Mouse (Mus musculus) spleen, adult 2 months (tissue): ENCODE data around the gene Shisa8. TPM values are rescaled to one million over a fixed set of nuclear protein-coding genes. Genes with fewer than 3 reads are reported as not detected.
A peak's percentile ranks its signal among the peaks of the same experiment; 100 is the strongest.

Experiments used
- DNase-seq, 2 experiments: peaks; one replicate each; pipeline versions ENCODE4 v3.0.0 to v3.0.0-alpha.2; 2012 to 2021; ENCODE audit warnings: low spot score in 2 of 2, low read depth in 1 of 2
- H3K27ac ChIP-seq: fragments of 200-500 bp; 2 replicates; pipeline ENCODE4 v1.5.1; 2012; ENCODE audit warnings: low read length, inconsistent platforms; ENCODE audit not compliant: insufficient read depth
- H3K27me3 ChIP-seq: fragments of 200-500 bp; 2 replicates; pipeline ENCODE4 v1.6.1; 2012; ENCODE audit warnings: mild to moderate bottlenecking, moderate library complexity, low read length, inconsistent platforms; ENCODE audit not compliant: control insufficient read depth, insufficient read depth
- H3K36me3 ChIP-seq: fragments of 200-500 bp; 2 replicates; pipeline ENCODE4 v1.6.1; 2012; ENCODE audit warnings: mild to moderate bottlenecking, low read length, inconsistent platforms; ENCODE audit not compliant: control insufficient read depth, insufficient read depth
- H3K4me1 ChIP-seq: fragments of 200-500 bp; 2 replicates; pipeline ENCODE4 v1.6.1; 2011; ENCODE audit warnings: inconsistent platforms; ENCODE audit not compliant: control insufficient read depth, insufficient read depth, insufficient read length
- H3K4me3 ChIP-seq: fragments of 200-500 bp; 2 replicates; pipeline ENCODE4 v1.5.1; 2011; ENCODE audit warnings: mild to moderate bottlenecking, inconsistent platforms; ENCODE audit not compliant: insufficient read depth, insufficient read length; ENCODE audit errors: extremely low read depth
- CTCF ChIP-seq: fragments of 200-500 bp; IDR thresholded peaks from 2 replicates; pipeline ENCODE4 v1.5.1; 2011; ENCODE audit warnings: mild to moderate bottlenecking, inconsistent platforms; ENCODE audit not compliant: insufficient read depth, insufficient read length, insufficient replicate concordance; ENCODE audit errors: extremely low read depth
- POLR2A ChIP-seq: fragments of 200-500 bp; IDR thresholded peaks from 2 replicates; pipeline ENCODE4 v1.6.1; 2011; ENCODE audit warnings: low read depth, low read length, inconsistent platforms
- WGBS: fragments of 180-500 bp; shearing (Covaris S2); methylation state at CpG from one replicate; pipeline ENCODE4 v1.1.7; 2018; 5-methylcytosine and 5-hydroxymethylcytosine counted together
- polyA plus RNA-seq: library from polyadenylated mRNA; depleted of rRNA; stranded (reverse); fragments of >200 nt; gene quantifications from 2 replicates; pipeline ENCODE4 v1.2.3, GENCODE M21; 2012

The Shisa8 gene
- polyA plus RNA-seq, 1 experiment, result 5.4 TPM

GRCm38 (mm10) chr15:82223657-82224601 is 11.3 kb upstream of the Shisa8 start, which contains the start of gene Tnfrsf13c:
Tnfrsf13c (minus strand) TSS chr15:82224369.
- peak; percentile 55 to 94 for DNase-seq

GRCm38 (mm10) chr15:82223251-82223650 is 10.6 kb upstream of the Shisa8 start:
- TF ChIP-seq POLR2A, result peak; percentile 47
- TF ChIP-seq CTCF, result no peak
- DNase-seq, result no peak
- peaks cover 5% of the 10 kb centered on the region; the same call in 1 of the 2 replicates for H3K36me3 ChIP-seq
- peaks cover 49% of the 10 kb centered on the region; the same call in 1 of the 2 replicates for H3K4me1 ChIP-seq
- peak overlapping the region; percentile 67 for H3K4me3 ChIP-seq
- 22% methylated on average over 7 of the region's 7 CpGs for WGBS
- no peaks in the 10 kb centered on the region for H3K27me3 ChIP-seq
- H3K27ac ChIP-seq, result peak overlapping the region; percentile 84

More at GRCm38 (mm10) chr15:82223657-82224601, 11.3 kb upstream of the Shisa8 start, which contains the start of gene Tnfrsf13c:
- TF ChIP-seq POLR2A (peak; percentile 94), CTCF (no peak)
- Histone ChIP-seq H3K36me3 (peaks cover 5% of the 10 kb centered on the region; the same call in 1 of the 2 replicates), H3K4me1 (peaks cover 45% of the 10 kb centered on the region; the same call in 1 of the 2 replicates), H3K27me3 (no peaks in the 10 kb centered on the region), H3K27ac (peak within 1 kb of the TSS; percentile 84), H3K4me3 (peak within 1 kb of the TSS; percentile 67)
- WGBS, result 1% methylated on average over 42 of the region's 44 CpGs

- peak; percentile 21; the same call in 1 of the 2 replicates for TF ChIP-seq CTCF
- no peak for TF ChIP-seq POLR2A
- peak overlapping the region; percentile 1; the same call in 1 of the 2 replicates for H3K4me3 ChIP-seq
- WGBS, result 76% methylated on average over 14 of the region's 14 CpGs
- H3K36me3 ChIP-seq, result peaks cover 5% of the 10 kb centered on the region; the same call in 1 of the 2 replicates
- no peaks in the 10 kb centered on the region for H3K27me3 ChIP-seq
- H3K27ac ChIP-seq, result peak overlapping the region; percentile 69
- no peak for DNase-seq
- peaks cover 56% of the 10 kb centered on the region; the same call in 1 of the 2 replicates for H3K4me1 ChIP-seq
Measured at GRCm38 (mm10) chr15:82221104-82221860, 8.7 kb upstream of the Shisa8 start.

- H3K27ac ChIP-seq, result peak overlapping the region; percentile 78
- TF ChIP-seq CTCF (no peak), POLR2A (no peak)
- H3K4me3 ChIP-seq, result no peak overlapping the region
- peaks cover 5% of the 10 kb centered on the region; the same call in 1 of the 2 replicates for H3K36me3 ChIP-seq
- no peaks in the 10 kb centered on the region for H3K27me3 ChIP-seq
- DNase-seq, result no peak
- H3K4me1 ChIP-seq, result peaks cover 48% of the 10 kb centered on the region
- WGBS, result 65% methylated on average over 11 of the region's 12 CpGs
Measured at GRCm38 (mm10) chr15:82220003-82220675, 7.5 kb upstream of the Shisa8 start.

GRCm38 (mm10) chr15:82218778-82219666 is 6.4 kb upstream of the Shisa8 start:
- H3K27ac ChIP-seq, result peak overlapping the region; percentile 78
- H3K36me3 ChIP-seq, result peaks cover 5% of the 10 kb centered on the region; the same call in 1 of the 2 replicates
- peak; percentile 65 to 84 for DNase-seq
- H3K27me3 ChIP-seq, result no peaks in the 10 kb centered on the region
- WGBS, result 18% methylated on average over 26 of the region's 26 CpGs
- H3K4me1 ChIP-seq, result peaks cover 40% of the 10 kb centered on the region
- no peak for TF ChIP-seq CTCF
- TF ChIP-seq POLR2A, result no peak
- peak overlapping the region; percentile 16; the same call in 1 of the 2 replicates for H3K4me3 ChIP-seq

GRCm38 (mm10) chr15:82217980-82218379 is 5.4 kb upstream of the Shisa8 start:
- Histone ChIP-seq H3K4me1 (peaks cover 40% of the 10 kb centered on the region), H3K36me3 (peaks cover 3% of the 10 kb centered on the region; the same call in 1 of the 2 replicates), H3K4me3 (no peak overlapping the region), H3K27me3 (peaks cover 4% of the 10 kb centered on the region; the same call in 1 of the 2 replicates), H3K27ac (peak overlapping the region; percentile 51; the same call in 1 of the 2 replicates)
- no peak for DNase-seq
- TF ChIP-seq POLR2A (no peak), CTCF (no peak)
- 70% methylated on average over 8 of the region's 9 CpGs for WGBS
